Mouse (Mus musculus) embryonic fibroblast, embryonic 13.5 days (primary cell): ENCODE results near the gene Rnf223.

Experiments
- CTCF ChIP-seq: IDR thresholded peaks from 2 replicates; pipeline ENCODE4 v1.5.1; 2011; ENCODE audit warnings: mild to moderate bottlenecking, control low read depth, low read length, moderate library complexity, borderline replicate concordance; ENCODE audit not compliant: insufficient read depth
- POLR2A ChIP-seq: IDR thresholded peaks from 2 replicates; pipeline ENCODE4 v1.6.1; 2011; ENCODE audit warnings: low read depth, mild to moderate bottlenecking, control low read depth, low read length, moderate library complexity

GRCm38 (mm10) chr4:156135801-156136200 is 5.5 kb downstream of the Rnf223 start:
- TF ChIP-seq CTCF: no peak
- TF ChIP-seq POLR2A: no peak
